Mouse (Mus musculus): ENCODE results near the gene Rasa3. TPM values are rescaled to one million over a fixed set of nuclear protein-coding genes. Genes with fewer than 3 reads are reported as not detected.

Rasa3 gene
- polyA plus RNA-seq, 2 experiments from 2014 or later, result 89.4 to 115 TPM

- peak; percentile 26 for ATAC-seq
These were observed 28.8 kb downstream of the Rasa3 start for GRCm38 (mm10) chr8:13648377-13649153.

- no peak for ATAC-seq
These were observed 29.8 kb downstream of the Rasa3 start for GRCm38 (mm10) chr8:13647591-13647990.

DNA sequence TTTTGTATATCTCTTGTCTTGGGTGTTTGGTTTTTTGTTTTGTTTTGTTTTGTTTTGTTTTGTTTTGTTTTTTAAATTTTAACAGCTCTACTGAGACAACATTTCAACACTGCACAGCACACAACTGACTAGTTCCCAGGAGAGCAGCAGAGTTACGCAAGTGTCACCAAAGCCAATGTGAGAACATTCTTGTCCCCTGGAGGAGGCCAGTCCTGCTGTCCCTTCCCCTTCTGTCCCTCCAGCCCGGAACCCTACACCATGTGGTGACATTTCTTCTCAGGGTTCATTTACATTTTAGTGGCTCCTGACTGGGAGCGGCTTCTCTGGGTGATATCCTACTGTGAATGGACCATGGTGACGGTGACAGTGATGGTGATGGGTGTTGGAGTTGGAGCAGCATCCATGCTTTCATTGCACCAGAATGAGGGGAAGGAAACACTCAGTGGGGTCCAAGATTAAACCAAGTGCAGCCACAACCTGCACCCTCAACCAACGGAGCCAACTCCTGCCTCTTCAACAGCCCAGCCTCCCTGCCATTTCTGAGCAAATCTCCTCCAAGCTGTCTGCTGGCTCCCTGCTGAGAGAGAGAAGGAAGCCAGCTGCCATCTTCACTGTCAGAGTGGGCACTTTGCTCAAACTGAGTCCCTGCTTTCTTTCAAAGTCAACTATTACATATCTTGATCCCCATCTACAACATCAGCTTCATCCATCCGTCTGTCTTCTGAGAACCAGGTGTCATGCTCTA lies 32.3 kb downstream of the Rasa3 start:
- no peak for ATAC-seq

DNA sequence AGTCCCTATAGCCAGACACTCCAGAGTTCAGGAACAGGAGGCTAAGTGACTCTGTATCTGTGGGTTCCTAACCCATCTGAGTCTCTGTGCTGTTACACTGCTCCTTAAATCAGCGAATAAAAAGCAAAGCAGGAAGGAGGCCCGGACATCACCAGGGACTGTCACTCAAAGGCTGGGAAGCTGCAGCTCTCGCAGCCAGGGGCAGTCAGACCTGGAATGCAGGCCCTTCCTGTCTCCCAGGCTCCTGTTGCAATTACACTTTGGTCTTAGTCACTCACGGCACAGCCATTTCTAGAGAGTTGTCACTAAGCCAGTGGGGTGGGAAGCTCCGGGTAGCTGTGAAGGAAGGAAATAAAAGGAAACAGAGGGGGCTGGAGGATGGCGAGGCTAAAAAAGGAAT lies 33.2 kb downstream of the Rasa3 start:
- no peak for ATAC-seq

- no peak for ATAC-seq
These were observed 34.7 kb downstream of the Rasa3 start for GRCm38 (mm10) chr8:13642659-13643181.

DNA sequence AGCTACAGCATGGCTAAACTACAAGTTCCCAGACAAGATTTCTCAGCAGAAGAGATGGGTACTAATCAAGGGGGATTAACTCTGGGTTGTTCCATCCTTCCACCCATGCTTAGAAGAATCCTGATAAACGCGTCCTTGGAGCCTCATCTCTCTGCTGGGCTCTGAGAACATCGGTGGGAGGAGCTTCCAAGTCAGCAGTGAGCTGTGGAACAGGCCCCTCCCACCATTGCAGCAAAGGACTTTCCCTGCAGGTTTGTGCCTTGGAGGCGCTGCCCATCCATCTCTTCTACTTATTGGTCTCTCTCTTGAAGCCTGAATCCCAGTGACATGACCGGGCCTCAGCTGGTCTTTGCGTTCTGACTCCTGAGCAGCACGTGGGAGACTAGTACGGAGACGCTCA lies 36.2 kb downstream of the Rasa3 start:
- no peak for ATAC-seq

- ATAC-seq, result no peak
These were observed 36.9 kb downstream of the Rasa3 start for GRCm38 (mm10) chr8:13640452-13640883.

GRCm38 (mm10) chr8:13633107-13633506 lies 44.3 kb downstream of the Rasa3 start:
- ATAC-seq, result no peak

DNA sequence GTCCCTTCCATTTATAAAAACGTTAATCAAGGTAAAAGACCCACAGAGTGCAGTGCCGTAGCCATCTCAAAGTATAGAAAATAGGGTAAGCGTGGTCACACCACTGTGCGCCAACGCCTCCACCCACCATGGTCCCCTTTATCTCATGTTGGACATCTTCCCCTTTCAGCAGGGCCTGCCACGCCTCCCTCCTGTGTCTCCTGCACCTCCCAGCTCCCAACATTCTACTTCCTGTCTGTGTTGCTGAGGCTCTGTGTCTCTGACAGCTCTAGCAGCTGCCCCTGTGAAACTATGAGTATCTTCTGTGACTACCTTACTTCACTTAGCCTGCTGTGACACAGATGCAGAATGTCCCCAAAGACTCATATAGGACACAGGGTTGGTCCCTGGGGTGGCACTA lies 45.1 kb downstream of the Rasa3 start:
- ATAC-seq, result no peak

- ATAC-seq, result peak; percentile 54
These were observed 46.6 kb downstream of the Rasa3 start for GRCm38 (mm10) chr8:13630754-13631153.

GRCm38 (mm10) chr8:13630171-13630570 lies 47.2 kb downstream of the Rasa3 start:
- no peak for ATAC-seq

- ATAC-seq, result no peak
These were observed 47.9 kb downstream of the Rasa3 start for GRCm38 (mm10) chr8:13629351-13630090.

GRCm38 (mm10) chr8:13628067-13628466 lies 49.3 kb downstream of the Rasa3 start:
- no peak for ATAC-seq

- no peak for ATAC-seq
These were observed 49.8 kb downstream of the Rasa3 start for GRCm38 (mm10) chr8:13627591-13627990.

GRCm38 (mm10) chr8:13626114-13626513 lies 51.3 kb downstream of the Rasa3 start:
- ATAC-seq, result no peak

GRCm38 (mm10) chr8:13625281-13625970 lies 52.0 kb downstream of the Rasa3 start:
- ATAC-seq, result no peak

- ATAC-seq, result peak; percentile 67
These were observed 52.5 kb downstream of the Rasa3 start for GRCm38 (mm10) chr8:13624863-13625262.

- ATAC-seq, result peak; percentile 71
These were observed 53.4 kb downstream of the Rasa3 start for GRCm38 (mm10) chr8:13623911-13624421.

DNA sequence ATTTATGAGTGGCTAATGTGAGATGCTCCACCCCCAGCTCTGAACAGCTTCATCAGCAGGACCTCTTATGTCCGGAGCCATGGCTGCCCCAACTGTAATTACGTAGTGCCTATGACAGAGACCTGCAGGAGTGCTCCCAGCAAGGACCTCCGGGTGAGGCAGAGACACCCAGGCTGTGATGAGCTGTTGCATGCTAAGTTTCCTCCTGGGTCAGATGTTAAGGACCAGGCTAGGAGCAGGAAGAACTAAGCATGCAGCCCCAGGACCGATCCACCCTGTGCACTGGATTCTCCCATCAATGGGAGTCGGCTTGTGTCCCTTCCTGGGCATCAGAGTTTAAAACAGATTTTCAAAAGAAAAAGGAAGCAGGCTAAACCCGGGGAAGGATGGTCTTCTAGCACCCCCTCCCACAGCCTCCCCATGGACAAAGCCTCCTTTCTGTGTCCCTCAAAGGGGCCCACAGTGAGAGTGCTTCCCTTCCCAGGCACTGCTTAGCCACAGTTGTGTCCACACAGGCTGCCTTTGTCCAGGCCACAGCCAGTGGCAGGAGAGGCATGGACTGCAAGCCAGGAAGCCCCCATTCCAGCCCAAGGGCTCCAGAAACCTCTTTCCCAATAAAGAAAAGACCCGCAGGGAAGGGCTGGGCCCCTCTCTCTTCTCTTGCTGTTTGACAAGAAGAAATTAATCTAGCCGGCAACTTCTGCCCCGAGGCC lies 54.2 kb downstream of the Rasa3 start:
- no peak for ATAC-seq

- no peak for ATAC-seq
These were observed 57.0 kb downstream of the Rasa3 start for GRCm38 (mm10) chr8:13620226-13620920.

Measured in activated CD4-positive, CD25-positive, alpha-beta regulatory T cell, adult 4 months (primary cell).